Mouse (Mus musculus) left cerebral cortex, adult 6 months (tissue): ENCODE measurements around the gene Olfr1505. TPM values are rescaled to one million over a fixed set of nuclear protein-coding genes. Genes with fewer than 3 reads are reported as not detected.

Source experiments
- long read RNA-seq, 2 experiments: library from polyadenylated mRNA; unstranded; transcript quantifications; one replicate each; pipeline ENCODE4 v2.0.0; 2019 to 2020
- polyA plus RNA-seq: library from polyadenylated mRNA; unstranded; fragments of <200 nt; fragmentation: Nextera tagmentation; gene quantifications from 2 replicates; pipeline ENCODE4 v1.2.3, GENCODE M21; 2021

Gene Olfr1505
- not detected in 2 replicates for polyA plus RNA-seq
- long read RNA-seq, experiment 1 = 0 reads
- long read RNA-seq, experiment 2 = 0 reads

DNA sequence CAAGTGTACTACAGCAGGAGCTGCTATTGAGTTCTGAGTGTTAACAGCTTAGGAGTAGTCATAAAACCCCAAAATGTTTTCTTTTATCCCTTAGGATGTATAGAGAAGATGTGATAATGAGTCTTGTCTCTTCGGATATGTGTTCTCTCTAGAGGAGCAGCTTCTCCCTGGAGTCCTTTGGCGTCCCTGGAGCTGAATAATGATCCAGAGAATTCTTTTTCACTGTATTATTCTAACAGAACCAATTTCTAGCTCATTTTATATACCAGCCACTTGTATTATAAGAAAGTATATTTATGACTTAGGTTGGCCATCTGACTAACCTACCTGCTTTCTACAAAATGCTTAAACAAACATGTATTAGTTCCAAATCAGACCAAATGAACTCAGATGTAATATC lies at the start of gene Olfr1505:
Gene Olfr1505 (plus strand): TSS at position 301 of the 400 bp plus-strand sequence.

GRCm38 (mm10) chr19:13897828-13898227 lies 15.5 kb upstream of the Olfr1505 start, which contains the start of gene Olfr1504:
Gene Olfr1504, minus strand, starts transcription at chr19:13897928.

Other genes with a start within 250 kb of the Olfr1505 start
- gene Olfr1491, start 216.3 kb upstream of the Olfr1505 start, polyA plus RNA-seq = not detected in 2 replicates
- gene Olfr1493-ps1, start 190.3 kb upstream of the Olfr1505 start, polyA plus RNA-seq = not detected in 2 replicates
- gene Olfr1494, start 173.8 kb upstream of the Olfr1505 start, polyA plus RNA-seq = not detected in 2 replicates
- not detected in 2 replicates for gene Olfr1495, start 148.9 kb upstream of the Olfr1505 start, polyA plus RNA-seq
- not detected in 2 replicates for gene Olfr1496, start 135.7 kb upstream of the Olfr1505 start, polyA plus RNA-seq
- gene Olfr1497, start 115.3 kb upstream of the Olfr1505 start, polyA plus RNA-seq = not detected in 2 replicates
- gene Olfr1499, start 94.1 kb upstream of the Olfr1505 start, polyA plus RNA-seq = not detected in 2 replicates
- gene Olfr1500, start 83.0 kb upstream of the Olfr1505 start, polyA plus RNA-seq = not detected in 2 replicates
- gene Olfr1501, start 62.8 kb upstream of the Olfr1505 start, polyA plus RNA-seq = not detected in 2 replicates
- gene Olfr1502, start 51.7 kb upstream of the Olfr1505 start, polyA plus RNA-seq = not detected in 2 replicates
- not detected in 2 replicates for gene Olfr1504, start 15.6 kb upstream of the Olfr1505 start, polyA plus RNA-seq